Mouse (Mus musculus) gastrocnemius, postnatal 25 days (tissue): ENCODE data around the gene Trappc6a. TPM values are rescaled to one million over a fixed set of nuclear protein-coding genes. Genes with fewer than 3 reads are reported as not detected.

Experiments
- DNase-seq: peaks from one replicate; pipeline ENCODE4 v3.0.0; 2022
- total RNA-seq, 2 experiments: library from RNA; stranded (reverse); gene quantifications; 1 replicate in 1 of 2; 2 replicates in 1 of 2; pipeline ENCODE4 v1.2.3; 2021

The Trappc6a gene
- total RNA-seq, 2 experiments from 2014 or later, result 8.8 to 10.6 TPM

DNA sequence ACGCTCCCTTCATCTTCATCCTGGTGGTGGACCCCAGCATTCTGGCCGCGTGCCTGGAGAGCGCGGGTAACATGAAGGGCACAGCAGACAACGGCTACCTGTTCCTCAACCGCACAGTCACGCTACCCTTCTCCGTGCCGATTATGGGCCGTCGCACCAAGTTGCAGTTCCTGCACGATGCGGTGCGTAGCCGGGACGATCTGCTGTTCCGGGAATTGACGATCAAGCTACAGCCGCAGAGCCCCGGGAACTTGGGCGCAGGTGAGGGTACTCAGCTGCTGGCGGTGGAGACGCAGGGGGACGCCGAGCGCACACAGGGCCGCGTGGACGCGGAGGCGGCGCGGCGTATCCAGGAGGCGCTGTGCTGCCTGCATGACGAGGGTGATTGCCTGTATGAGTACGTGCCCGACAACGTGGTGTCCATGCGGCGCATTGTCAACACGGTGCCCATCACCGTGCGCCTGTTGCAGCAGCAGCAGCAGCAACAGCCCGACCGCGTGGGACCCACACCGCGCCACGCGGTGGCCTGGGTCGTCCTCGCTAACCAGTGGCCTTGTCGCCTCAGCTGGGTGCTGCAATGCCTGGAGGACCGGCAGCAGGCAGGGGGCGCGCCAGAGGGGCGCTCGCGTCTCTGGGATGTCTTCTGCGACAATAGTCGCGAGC, 15.7 kb downstream of the Trappc6a start:
- DNase-seq, result peak; percentile 45

- no peak for DNase-seq
Observed at GRCm38 (mm10) chr7:19524420-19525104, 16.4 kb downstream of the Trappc6a start.

DNA sequence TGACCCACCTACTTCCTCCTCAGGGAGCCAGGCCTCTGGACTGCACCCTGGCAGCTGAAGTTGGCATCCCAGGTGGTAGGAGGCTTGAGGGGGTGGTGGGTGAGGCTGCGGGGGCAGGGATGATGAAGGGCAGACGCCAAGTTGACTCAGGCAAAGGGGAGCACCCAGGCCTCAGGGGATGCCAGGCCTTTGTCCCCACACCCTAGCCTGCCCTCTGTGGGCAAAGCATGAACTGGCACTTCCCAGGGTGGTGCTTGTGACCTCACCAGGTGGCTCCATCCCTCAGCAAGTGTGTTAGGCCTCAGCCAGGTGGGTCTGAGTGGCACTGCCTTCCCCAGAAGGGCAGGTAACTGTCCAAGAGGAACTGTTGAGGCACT, 16.9 kb downstream of the Trappc6a start:
- no peak for DNase-seq

DNA sequence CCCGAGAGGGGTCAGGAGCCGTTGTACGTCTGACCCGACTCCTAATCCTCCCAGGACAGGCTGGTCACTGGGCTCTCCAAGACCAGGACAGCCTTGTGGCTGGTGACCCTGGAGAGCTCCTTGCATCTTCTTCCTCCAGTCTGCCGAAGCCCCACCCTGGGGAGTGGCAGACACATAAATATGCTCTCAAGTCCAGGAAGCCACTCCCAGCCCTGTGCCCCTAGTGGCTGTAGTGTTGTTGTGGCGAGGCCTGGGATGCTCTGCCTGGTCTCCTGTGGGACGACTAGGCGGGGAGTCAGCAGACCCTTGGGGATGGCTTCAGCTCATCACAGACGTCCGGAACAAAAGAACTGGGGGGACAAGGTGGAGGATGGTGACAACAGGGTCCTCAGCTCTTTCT, 22.9 kb downstream of the Trappc6a start:
- DNase-seq, result no peak

GRCm38 (mm10) chr7:19532240-19532639, 24.0 kb downstream of the Trappc6a start:
- no peak for DNase-seq

- no peak for DNase-seq
Observed at GRCm38 (mm10) chr7:19534676-19535075, 26.5 kb downstream of the Trappc6a start.

DNA sequence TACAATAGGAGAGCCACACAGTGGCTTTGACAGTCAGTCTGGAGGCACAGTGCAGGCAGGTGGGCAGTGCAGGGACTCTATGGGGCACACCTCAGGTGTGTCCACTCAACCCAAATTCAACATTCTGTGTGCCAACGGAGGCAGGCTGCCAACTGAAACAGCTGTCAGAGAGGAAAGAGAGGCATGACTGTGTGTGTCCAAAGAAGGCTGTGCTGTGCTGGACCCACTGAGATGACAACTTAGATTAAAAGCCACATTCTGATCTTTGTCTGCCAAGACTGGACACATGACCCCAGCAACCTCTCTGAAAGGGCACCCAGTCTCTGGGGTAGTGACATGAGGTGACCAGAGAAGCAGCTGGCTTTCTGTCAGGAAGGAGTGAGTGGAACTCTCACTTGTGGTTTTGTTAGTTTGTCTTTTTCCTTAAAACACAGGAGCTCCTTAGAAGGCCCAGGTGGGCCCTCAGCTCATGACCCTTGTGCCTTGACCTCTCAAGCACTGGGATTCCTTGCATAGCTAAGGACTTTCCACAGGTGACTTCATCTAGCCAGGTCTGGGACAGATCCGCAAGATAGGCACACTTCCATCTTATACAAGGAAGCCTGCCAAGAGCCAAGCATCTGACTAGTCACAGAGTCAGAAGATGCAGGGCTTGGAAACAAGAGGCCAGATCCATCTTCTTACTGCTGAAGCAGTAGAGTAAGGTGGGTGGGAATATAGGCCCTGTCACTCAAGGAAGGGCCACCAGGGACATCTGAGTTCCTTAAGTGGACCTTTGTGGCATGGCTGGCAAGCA, 32.8 kb downstream of the Trappc6a start:
- DNase-seq, result peak; percentile 39

- no peak for DNase-seq
Observed at GRCm38 (mm10) chr7:19541681-19542154, 33.5 kb downstream of the Trappc6a start.

- DNase-seq, result peak; percentile 33
Observed at GRCm38 (mm10) chr7:19542155-19542691, 34.0 kb downstream of the Trappc6a start.

DNA sequence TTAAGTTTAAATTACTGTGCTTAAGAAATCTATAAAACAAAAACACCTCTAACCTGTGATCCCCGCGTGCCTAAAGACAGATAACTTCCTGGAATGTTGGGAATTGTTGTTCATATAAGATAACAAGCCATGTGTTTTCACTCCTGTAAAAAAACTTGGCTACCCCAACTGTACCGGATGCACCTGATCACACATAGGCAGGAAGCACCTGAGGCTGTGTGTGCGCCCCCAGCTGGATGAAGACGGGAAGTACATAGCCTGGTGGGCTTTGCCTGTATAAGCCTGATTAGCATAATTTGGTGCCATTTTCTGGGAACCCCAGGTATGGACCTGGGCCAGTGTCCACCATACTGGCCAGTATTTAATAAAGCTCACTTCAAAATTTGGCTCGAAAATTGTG, 35.4 kb downstream of the Trappc6a start:
- DNase-seq, result no peak

DNA sequence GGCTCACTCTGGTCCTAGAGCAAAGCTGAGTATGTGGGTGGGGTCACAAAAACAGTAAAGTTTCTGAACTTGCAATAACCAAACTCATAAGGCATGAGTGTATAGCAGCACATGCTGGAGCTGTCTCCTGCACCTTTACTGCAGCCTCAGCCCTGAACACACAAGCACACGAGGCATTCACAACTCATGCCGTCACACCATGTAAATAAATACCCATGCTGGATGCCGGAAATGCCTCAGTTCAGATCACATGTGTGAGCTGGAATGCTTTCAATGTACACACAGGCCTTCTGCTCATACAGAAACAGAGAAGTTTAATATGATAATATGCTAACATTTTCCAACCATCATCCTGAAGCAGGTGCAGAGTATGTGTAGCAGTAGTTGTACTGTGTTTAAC, 37.8 kb downstream of the Trappc6a start:
- DNase-seq, result no peak

GRCm38 (mm10) chr7:19547344-19547969, 39.3 kb downstream of the Trappc6a start:
- DNase-seq, result no peak

- DNase-seq, result no peak
Observed at GRCm38 (mm10) chr7:19549394-19549793, 41.2 kb downstream of the Trappc6a start.

DNA sequence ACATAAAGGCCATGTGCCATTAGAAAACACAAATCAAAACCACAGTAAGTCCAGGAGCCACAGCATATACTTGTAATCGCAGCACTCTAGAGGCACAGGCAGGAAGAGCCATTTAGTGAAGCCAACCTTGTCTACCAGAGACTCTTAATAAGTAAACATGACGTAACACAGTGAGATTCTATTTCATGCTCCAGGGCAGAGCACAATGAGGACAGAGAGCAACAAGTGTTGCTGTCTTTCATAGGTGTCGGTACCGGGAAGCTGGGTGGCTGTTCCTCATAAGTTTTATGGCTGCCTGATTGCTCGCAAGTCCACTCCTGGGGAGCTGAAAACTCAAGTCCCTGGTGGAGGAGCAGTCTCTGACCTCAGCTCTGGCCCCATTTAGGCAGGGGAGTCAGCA, 43.4 kb downstream of the Trappc6a start:
- no peak for DNase-seq

DNA sequence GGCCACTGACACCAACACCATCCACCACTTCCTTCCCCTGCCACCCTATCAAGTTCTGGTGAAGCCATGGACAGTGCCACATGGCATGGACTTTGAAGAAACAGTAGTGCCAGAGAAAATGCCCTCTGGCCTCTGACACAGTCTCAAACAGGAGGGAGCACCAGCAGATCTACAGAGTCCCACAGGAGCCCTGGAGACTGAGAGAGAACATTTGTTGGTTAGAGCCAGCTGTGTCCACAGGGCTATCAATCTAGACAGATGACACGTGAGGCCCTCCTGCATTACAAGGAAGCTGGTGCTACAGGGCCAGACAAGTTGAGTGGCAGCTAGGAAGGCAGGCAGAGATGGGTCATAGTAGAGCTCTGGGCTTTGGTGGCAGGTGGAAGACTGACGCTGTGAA, 44.2 kb downstream of the Trappc6a start:
- DNase-seq, result no peak

GRCm38 (mm10) chr7:19554168-19554567, 46.0 kb downstream of the Trappc6a start:
- no peak for DNase-seq

DNA sequence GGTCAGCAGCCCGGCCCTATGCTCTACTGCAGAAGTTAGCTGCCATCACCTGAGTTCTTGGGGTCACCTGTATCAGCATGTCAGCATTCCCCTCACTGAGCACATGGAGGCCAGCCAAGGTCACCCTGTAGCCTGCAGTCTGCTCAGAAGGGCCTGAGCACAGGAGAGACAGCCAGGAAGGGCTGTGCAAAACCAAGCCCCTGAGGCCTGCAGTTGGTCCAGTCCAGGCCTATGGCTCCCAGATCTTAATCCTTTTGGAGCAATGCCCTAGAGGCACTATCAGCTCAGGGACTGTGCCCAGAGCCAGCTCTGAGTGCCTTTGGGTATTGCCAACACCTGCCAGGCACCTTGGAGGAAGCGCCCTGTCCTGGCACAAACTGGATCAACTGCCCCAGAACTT, 48.9 kb downstream of the Trappc6a start:
- peak; percentile 59 for DNase-seq

DNA sequence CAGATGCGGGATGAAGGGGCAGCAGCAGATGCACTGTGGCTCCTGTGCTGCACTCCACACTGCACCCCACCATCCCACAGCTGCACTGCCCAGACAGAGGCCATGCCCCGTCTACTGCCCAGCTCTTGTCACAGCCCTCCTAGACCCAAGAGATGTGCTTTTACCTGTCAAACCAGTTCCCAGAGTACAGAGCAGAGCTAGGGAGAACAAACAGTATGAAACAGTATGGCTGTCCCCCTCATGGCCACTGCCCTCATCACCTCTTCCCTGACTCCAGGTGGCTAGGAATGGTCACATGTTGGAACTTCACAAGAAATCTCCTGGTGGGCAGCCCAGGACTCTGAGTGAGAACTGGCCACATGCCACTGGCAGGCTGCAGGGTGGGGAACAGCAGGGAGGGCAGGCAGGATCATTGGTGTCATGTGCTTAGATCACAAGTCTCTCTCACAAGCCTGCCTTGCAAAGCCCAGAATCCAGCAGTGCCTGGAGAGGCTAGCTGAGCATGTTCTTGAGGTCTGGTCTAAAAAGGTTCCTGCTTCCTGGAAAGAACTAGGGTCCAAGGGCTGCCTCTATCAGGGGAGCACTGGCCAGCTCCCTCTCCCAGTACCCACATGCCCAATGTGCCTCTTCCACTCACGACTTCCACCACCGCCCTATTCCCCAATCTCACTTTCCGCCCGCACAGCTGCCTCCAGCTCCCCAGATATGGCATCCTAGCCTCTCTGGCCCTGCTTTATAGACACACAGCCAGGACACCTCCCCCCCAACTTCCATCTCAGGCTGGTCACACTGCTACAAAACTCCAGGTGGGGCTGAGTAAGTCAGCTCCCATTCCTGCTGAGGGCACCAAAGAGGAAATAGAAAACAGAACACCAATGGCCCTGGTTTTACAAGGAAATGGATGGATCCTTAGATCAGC, 50.0 kb downstream of the Trappc6a start:
- no peak for DNase-seq

DNA sequence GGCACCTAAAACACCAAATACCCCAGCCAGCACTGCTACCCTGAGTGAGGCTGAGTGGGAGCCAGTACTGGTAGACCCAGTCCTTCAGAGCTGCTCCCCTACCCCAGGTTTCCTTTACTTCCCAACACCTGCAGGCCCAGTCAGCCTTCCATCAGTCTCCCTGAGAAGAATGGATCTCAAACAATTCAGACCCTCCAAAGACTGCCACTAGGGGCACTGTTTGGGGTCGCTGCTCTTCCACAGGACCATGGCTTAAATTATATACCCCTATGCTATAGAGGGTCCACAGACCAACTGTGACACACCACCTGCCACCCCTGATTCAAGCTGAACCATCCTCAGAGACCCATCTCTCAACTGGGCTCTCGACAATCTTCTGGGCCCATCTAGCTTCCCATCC, 50.8 kb downstream of the Trappc6a start:
- no peak for DNase-seq

GRCm38 (mm10) chr7:19560491-19561260, 52.5 kb downstream of the Trappc6a start:
- DNase-seq, result peak; percentile 8

- DNase-seq, result no peak
Observed at GRCm38 (mm10) chr7:19561431-19561764, 53.2 kb downstream of the Trappc6a start.
